Mouse (Mus musculus): ENCODE measurements around the gene Fgfr2.

DNA sequence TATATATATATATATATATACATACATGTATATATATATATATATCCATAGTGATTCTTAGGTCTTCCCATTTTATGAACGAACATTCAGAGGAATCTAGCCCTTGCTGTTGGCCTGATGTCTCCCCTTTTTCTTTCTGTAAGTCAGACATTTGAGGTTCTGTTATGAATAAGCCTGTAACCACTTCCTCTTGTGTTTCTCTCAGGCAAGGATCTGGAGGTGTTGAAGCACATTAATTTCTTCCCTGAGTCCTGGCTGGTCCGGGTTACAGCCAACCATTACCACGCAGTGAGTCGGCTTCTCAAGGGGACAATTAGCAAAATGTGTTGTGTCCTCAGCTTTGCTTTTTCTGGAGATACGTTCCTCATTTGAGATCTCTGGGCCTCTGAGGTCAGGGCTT lies 2304.3 kb downstream of the Fgfr2 start:
- TF ChIP-seq CTCF (conservative IDR thresholded peaks at IDR 0.05; ENCODE audit: insufficient read depth, insufficient read length, low read depth, low read length) (no peak), POLR2A (IDR thresholded peaks at IDR 0.05; ENCODE audit: low read depth, low read length) (no peak)

Measured in kidney, adult 2 months (tissue).